Mouse (Mus musculus) erythroblast, embryonic 14.5 days (primary cell): Measurements from ENCODE around the gene Hspd1. TPM values are rescaled to one million over a fixed set of nuclear protein-coding genes. Genes with fewer than 3 reads are reported as not detected.
"Not testable (repeated sequence)": the region's sequence is repeated elsewhere in the genome, so short reads cannot be mapped to it uniquely, and the experiment has no call there.

ENCODE experiments used
- H3K27me3 ChIP-seq: 2 replicates; pipeline ENCODE4 v1.6.1; 2012; ENCODE audit warnings: inconsistent platforms; ENCODE audit not compliant: control insufficient read depth
- H3K36me3 ChIP-seq: 2 replicates; pipeline ENCODE4 v1.6.1; 2012; ENCODE audit warnings: mild to moderate bottlenecking, inconsistent platforms; ENCODE audit not compliant: control insufficient read depth
- H3K4me1 ChIP-seq: 2 replicates; pipeline ENCODE4 v1.6.1; 2012; ENCODE audit warnings: inconsistent platforms; ENCODE audit not compliant: control insufficient read depth
- H3K4me3 ChIP-seq: replicated peaks from 2 replicates; pipeline ENCODE3; 2012; ENCODE audit warnings: moderate library complexity, mild to moderate bottlenecking, inconsistent platforms
- H3K9me3 ChIP-seq: 2 replicates; pipeline ENCODE4 v1.6.1; 2012; ENCODE audit warnings: low read length, inconsistent platforms, mixed read lengths; ENCODE audit not compliant: control insufficient read depth
- GATA1 ChIP-seq: IDR thresholded peaks from 2 replicates; pipeline ENCODE4 v1.6.1; 2012; ENCODE audit warnings: low read length, inconsistent platforms, mixed read lengths
- TAL1 ChIP-seq: IDR thresholded peaks from 3 replicates; pipeline ENCODE4 v1.6.1; 2012; ENCODE audit warnings: low read length, inconsistent platforms, mixed read lengths
- polyA plus RNA-seq: library from polyadenylated mRNA; stranded (reverse); fragments of >175 nt; gene quantifications from 2 replicates; pipeline ENCODE4 v1.2.3, GENCODE M21; 2012

Hspd1 gene
- polyA plus RNA-seq, 1 experiment = 1.9 TPM

- Histone ChIP-seq H3K9me3 (no peaks in the 10 kb centered on the region), H3K4me1 (peaks cover 53% of the 10 kb centered on the region), H3K4me3 (no peak overlapping the region), H3K27me3 (no peaks in the 10 kb centered on the region), H3K36me3 (peaks cover 83% of the 10 kb centered on the region)
- no peak for TF ChIP-seq GATA1
- no peak for TF ChIP-seq TAL1
Measured at GRCm38 (mm10) chr1:55074757-55075156, 13.3 kb downstream of the Hspd1 start.

- peaks cover 83% of the 10 kb centered on the region for H3K36me3 ChIP-seq
Measured at GRCm38 (mm10) chr1:55072328-55072727, 15.7 kb downstream of the Hspd1 start.

DNA sequence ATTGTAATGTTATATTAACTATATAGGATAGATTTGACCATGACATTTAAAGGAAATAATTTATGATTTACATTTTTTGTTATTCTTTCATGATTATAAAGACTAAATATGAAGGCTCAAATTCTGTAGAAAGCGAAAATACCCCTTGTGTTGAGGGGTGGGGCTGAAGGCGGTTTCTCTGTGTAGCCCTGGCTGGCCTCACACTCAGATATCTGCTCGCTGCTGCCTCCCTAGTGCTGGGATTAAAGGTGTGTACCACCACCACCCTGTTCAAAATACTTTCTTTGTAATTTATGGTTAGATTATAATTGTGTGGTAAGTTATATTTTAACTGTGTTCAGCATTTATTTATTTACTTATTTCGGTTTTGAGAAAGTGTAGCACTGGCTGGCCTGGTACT, 26.3 kb downstream of the Hspd1 start:
- TF ChIP-seq TAL1 (no peak), GATA1 (no peak)
- no peaks in the 10 kb centered on the region for H3K27me3 ChIP-seq
- peaks cover 78% of the 10 kb centered on the region for H3K36me3 ChIP-seq
- H3K9me3 ChIP-seq = no peaks in the 10 kb centered on the region
- peaks cover 45% of the 10 kb centered on the region for H3K4me1 ChIP-seq
- no peak overlapping the region for H3K4me3 ChIP-seq

More at GRCm38 (mm10) chr1:55072328-55072727, 15.7 kb downstream of the Hspd1 start:
- not testable (repeated sequence) for H3K4me3 ChIP-seq, H3K9me3 ChIP-seq, H3K27me3 ChIP-seq
- H3K4me1 ChIP-seq = peaks cover 51% of the 10 kb centered on the region

DNA sequence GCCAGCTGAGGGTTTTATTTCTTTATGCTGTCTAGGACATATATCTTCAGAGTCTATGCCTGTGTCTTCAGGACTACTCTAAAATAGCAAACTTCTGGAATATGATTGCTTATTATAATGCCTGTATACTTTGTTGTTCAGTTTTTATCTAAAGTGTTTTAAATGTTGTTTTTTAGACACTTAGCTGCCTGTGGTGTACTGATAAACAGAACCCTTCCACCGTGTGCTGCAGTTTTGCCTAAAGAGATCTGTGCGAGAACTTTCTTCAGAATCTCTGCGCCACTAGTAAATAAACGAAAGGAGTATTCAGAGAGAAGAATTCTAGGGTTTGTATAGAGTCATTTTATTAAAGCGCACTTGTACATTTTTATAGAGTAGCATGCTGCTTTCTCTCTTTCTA, 26.9 kb downstream of the Hspd1 start:
- H3K27me3 ChIP-seq = no peaks in the 10 kb centered on the region
- H3K4me1 ChIP-seq = peaks cover 48% of the 10 kb centered on the region
- H3K36me3 ChIP-seq = peaks cover 78% of the 10 kb centered on the region
- TF ChIP-seq TAL1 (no peak), GATA1 (no peak)
- H3K4me3 ChIP-seq = no peak overlapping the region
- no peaks in the 10 kb centered on the region for H3K9me3 ChIP-seq

GRCm38 (mm10) chr1:55058383-55058782, 29.7 kb downstream of the Hspd1 start:
- H3K4me1 ChIP-seq = peaks cover 64% of the 10 kb centered on the region
- not testable (repeated sequence) for H3K9me3 ChIP-seq, H3K27me3 ChIP-seq, H3K4me3 ChIP-seq
- peaks cover 72% of the 10 kb centered on the region for H3K36me3 ChIP-seq

- Histone ChIP-seq H3K36me3 (peaks cover 51% of the 10 kb centered on the region), H3K9me3 (no peaks in the 10 kb centered on the region), H3K27me3 (no peaks in the 10 kb centered on the region), H3K4me1 (peaks cover 56% of the 10 kb centered on the region), H3K4me3 (no peak overlapping the region)
- TF ChIP-seq GATA1 (no peak), TAL1 (no peak)
Measured at GRCm38 (mm10) chr1:55055322-55056115, 32.5 kb downstream of the Hspd1 start.

- H3K4me3 ChIP-seq = peak overlapping the region; percentile 85
- TF ChIP-seq GATA1 (no peak), TAL1 (no peak)
- peaks cover 39% of the 10 kb centered on the region for H3K36me3 ChIP-seq
- H3K27me3 ChIP-seq = no peaks in the 10 kb centered on the region
- peaks cover 38% of the 10 kb centered on the region for H3K4me1 ChIP-seq
- no peaks in the 10 kb centered on the region for H3K9me3 ChIP-seq
Measured at GRCm38 (mm10) chr1:55053596-55053995, 34.4 kb downstream of the Hspd1 start.

DNA sequence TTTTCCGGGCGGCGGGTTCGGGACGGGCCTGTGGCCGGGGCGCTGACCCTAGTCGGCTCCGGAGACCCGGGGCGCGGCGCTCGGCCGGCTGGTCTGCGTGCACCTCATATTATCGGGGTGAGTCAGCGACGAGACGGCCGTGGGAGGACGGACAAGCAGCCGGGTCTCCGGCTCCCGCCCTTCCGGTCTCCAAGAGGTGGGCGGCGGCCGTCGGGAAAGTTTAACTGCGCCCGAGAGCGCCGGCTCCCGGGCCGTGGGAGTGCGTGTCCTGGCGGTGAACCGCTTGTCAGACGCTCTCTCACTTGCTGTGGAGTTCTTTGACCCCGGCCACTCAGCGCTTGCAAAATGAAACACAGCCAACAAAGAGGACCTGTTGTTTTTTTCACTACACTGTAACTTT, 35.0 kb downstream of the Hspd1 start:
- no peak for TF ChIP-seq TAL1
- no peak for TF ChIP-seq GATA1
- Histone ChIP-seq H3K36me3 (peaks cover 35% of the 10 kb centered on the region), H3K4me3 (peak overlapping the region; percentile 85), H3K27me3 (no peaks in the 10 kb centered on the region), H3K4me1 (peaks cover 36% of the 10 kb centered on the region), H3K9me3 (no peaks in the 10 kb centered on the region)

- no peak for TF ChIP-seq TAL1
- TF ChIP-seq GATA1 = peak; percentile 35; the same call in 1 of the 2 replicates
- peak within 1 kb of the TSS; percentile 85 for H3K4me3 ChIP-seq
- H3K36me3 ChIP-seq = peaks cover 32% of the 10 kb centered on the region
- H3K27me3 ChIP-seq = no peaks in the 10 kb centered on the region
- H3K9me3 ChIP-seq = no peaks in the 10 kb centered on the region
- peaks cover 36% of the 10 kb centered on the region for H3K4me1 ChIP-seq
Measured at GRCm38 (mm10) chr1:55052355-55052953, 35.6 kb downstream of the Hspd1 start, which contains the start of gene Coq10b. Gene Coq10b, plus strand, starts transcription at chr1:55052770.

DNA sequence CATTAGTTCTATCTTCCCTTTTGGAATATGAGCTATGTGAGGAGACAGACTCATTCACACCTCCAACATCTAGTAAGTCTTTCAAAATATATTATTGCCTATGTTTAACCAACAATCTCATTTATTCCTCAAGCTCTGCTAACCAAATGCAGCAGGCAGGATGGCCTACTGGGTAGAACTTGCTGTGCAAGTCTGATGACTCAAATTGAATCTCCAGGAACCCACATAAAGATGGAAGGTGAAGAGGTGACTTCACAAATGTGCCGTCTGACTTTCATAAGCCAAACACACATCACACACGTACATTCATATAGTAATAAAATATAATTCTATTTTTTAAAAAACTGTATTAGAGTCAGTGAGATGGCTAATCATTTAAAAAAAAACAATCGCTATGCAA, 36.4 kb downstream of the Hspd1 start:
- H3K4me1 ChIP-seq = peaks cover 32% of the 10 kb centered on the region
- peak overlapping the region; percentile 85 for H3K4me3 ChIP-seq
- no peaks in the 10 kb centered on the region for H3K27me3 ChIP-seq
- no peaks in the 10 kb centered on the region for H3K9me3 ChIP-seq
- H3K36me3 ChIP-seq = peaks cover 26% of the 10 kb centered on the region
- TF ChIP-seq GATA1 (no peak), TAL1 (no peak)
